Mouse (Mus musculus) kidney, adult 2 months (tissue): ENCODE results near the gene Slbp. TPM values are rescaled to one million over a fixed set of nuclear protein-coding genes. Genes with fewer than 3 reads are reported as not detected.

Experiments
- DNase-seq: peaks from one replicate; pipeline ENCODE4 v3.0.0; 2021
- H3K27ac ChIP-seq: fragments of 200-500 bp; 2 replicates; pipeline ENCODE4 v1.5.1; 2012; ENCODE audit warnings: low read depth, low read length, control low read depth, inconsistent platforms; ENCODE audit not compliant: insufficient read depth
- H3K27me3 ChIP-seq: fragments of 200-500 bp; replicated peaks from 2 replicates; pipeline ENCODE4 v1.6.1; 2012; ENCODE audit warnings: mild to moderate bottlenecking, moderate library complexity, low read length, inconsistent platforms; ENCODE audit not compliant: control insufficient read depth, insufficient read depth
- H3K36me3 ChIP-seq: fragments of 200-500 bp; 2 replicates; pipeline ENCODE4 v1.6.1; 2012; ENCODE audit warnings: mild to moderate bottlenecking, moderate library complexity, low read length, inconsistent platforms; ENCODE audit not compliant: control insufficient read depth, insufficient read depth
- H3K4me1 ChIP-seq: fragments of 200-500 bp; 2 replicates; pipeline ENCODE4 v1.6.1; 2011; ENCODE audit warnings: low read length; ENCODE audit not compliant: control insufficient read depth, insufficient read depth
- H3K4me3 ChIP-seq: fragments of 200-500 bp; 2 replicates; pipeline ENCODE4 v1.5.1; 2011; ENCODE audit warnings: mild to moderate bottlenecking, low read depth, low read length, control low read depth; ENCODE audit not compliant: insufficient read depth
- CTCF ChIP-seq: fragments of 200-500 bp; conservative IDR thresholded peaks from 2 replicates; pipeline ENCODE4 v1.5.1; 2011; ENCODE audit warnings: low read depth, mild to moderate bottlenecking, control low read depth, low read length, moderate library complexity, mixed read lengths; ENCODE audit not compliant: insufficient read depth, insufficient read length
- POLR2A ChIP-seq: fragments of 200-500 bp; IDR thresholded peaks from one replicate; pipeline ENCODE4 v1.6.1; 2011; ENCODE audit warnings: low read depth, low read length, control low read depth
- WGBS: fragments of 180-500 bp; shearing (Covaris S2); methylation state at CpG from one replicate; pipeline ENCODE4 v1.1.7; 2018; 5-methylcytosine and 5-hydroxymethylcytosine counted together
- polyA plus RNA-seq: library from polyadenylated mRNA; depleted of rRNA; stranded (reverse); fragments of >200 nt; gene quantifications from 2 replicates; pipeline ENCODE4 v1.2.3, GENCODE M21; 2012

Slbp gene
- polyA plus RNA-seq, 1 experiment: 15.7 TPM

- Histone ChIP-seq H3K27me3 (no peaks in the 10 kb centered on the region), H3K36me3 (no peaks in the 10 kb centered on the region), H3K4me1 (peaks cover 8% of the 10 kb centered on the region; the same call in 1 of the 2 replicates), H3K27ac (peak within 1 kb of the TSS; percentile 99), H3K4me3 (peak within 1 kb of the TSS; percentile 96)
- TF ChIP-seq POLR2A (peak; percentile 62), CTCF (no peak)
- under 1% methylated on average over 60 of the region's 60 CpGs for WGBS
- DNase-seq: peak; percentile 99
Measured at GRCm38 (mm10) chr5:33657787-33658663, 5.7 kb upstream of the Slbp start, which contains the start of the genes Tacc3 and Tmem129. Tacc3 (plus strand) TSS chr5:33658128. Tmem129 (minus strand) TSS chr5:33658416.

GRCm38 (mm10) chr5:33657251-33657786, 4.9 kb upstream of the Slbp start:
- peak overlapping the region; percentile 97 for H3K27ac ChIP-seq
- no peak for TF ChIP-seq CTCF
- TF ChIP-seq POLR2A: no peak
- no peaks in the 10 kb centered on the region for H3K27me3 ChIP-seq
- H3K36me3 ChIP-seq: no peaks in the 10 kb centered on the region
- DNase-seq: no peak
- peak overlapping the region; percentile 96 for H3K4me3 ChIP-seq
- WGBS: under 1% methylated on average over 32 of the region's 32 CpGs
- H3K4me1 ChIP-seq: peaks cover 12% of the 10 kb centered on the region; the same call in 1 of the 2 replicates

- DNase-seq: no peak
- TF ChIP-seq CTCF: no peak
- TF ChIP-seq POLR2A: no peak
- Histone ChIP-seq H3K4me1 (peaks cover 12% of the 10 kb centered on the region; the same call in 1 of the 2 replicates), H3K36me3 (no peaks in the 10 kb centered on the region), H3K4me3 (peak overlapping the region; percentile 96), H3K27ac (peak overlapping the region; percentile 97), H3K27me3 (no peaks in the 10 kb centered on the region)
- 10% methylated on average over 1 of the region's 1 CpGs for WGBS
Measured at GRCm38 (mm10) chr5:33656739-33657138, 4.4 kb upstream of the Slbp start.

DNA sequence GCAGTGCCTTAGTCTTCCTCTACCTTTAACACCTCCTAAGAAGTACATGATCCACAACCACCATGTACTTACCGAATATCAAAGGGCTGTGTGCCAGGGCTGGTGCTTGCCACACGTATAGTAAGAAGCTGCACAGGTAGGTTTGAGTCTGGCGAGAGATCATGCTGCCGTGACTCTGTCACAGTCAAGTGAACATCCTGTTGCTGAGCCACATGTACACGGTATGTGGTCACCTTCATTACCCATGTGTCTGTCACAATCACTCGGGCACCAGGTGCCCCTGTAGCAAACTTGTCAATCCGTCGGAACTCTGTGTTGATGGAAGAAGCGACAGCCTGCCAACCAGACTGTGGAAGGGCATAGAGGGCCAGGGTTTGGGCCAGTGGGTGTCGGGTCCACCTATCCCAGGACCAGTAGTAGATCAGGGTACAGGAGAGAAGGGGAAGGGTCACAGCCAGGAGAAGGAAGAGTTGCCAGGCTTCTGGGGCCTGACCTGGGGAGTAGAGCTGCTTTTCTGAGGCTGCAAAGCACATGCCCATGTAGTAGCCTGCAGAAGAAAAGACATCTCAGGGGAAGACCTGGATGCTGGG, 3.0 kb upstream of the Slbp start:
- H3K27me3 ChIP-seq: no peaks in the 10 kb centered on the region
- WGBS: 74% methylated on average over 10 of the region's 10 CpGs

GRCm38 (mm10) chr5:33654424-33654823, 2.0 kb upstream of the Slbp start:
- TF ChIP-seq CTCF (no peak), POLR2A (no peak)
- Histone ChIP-seq H3K27me3 (no peaks in the 10 kb centered on the region), H3K27ac (no peak overlapping the region), H3K4me1 (peaks cover 12% of the 10 kb centered on the region; the same call in 1 of the 2 replicates), H3K36me3 (no peaks in the 10 kb centered on the region; the same call in 1 of the 2 replicates), H3K4me3 (no peak overlapping the region)
- DNase-seq: no peak
- WGBS: 93% methylated on average over 13 of the region's 13 CpGs

More for the DNA sequence above, 3.0 kb upstream of the Slbp start:
- no peak for DNase-seq
- Histone ChIP-seq H3K4me1 (peaks cover 12% of the 10 kb centered on the region; the same call in 1 of the 2 replicates), H3K27ac (no peak overlapping the region), H3K4me3 (no peak overlapping the region), H3K36me3 (no peaks in the 10 kb centered on the region)
- no peak for TF ChIP-seq POLR2A
- no peak for TF ChIP-seq CTCF

DNA sequence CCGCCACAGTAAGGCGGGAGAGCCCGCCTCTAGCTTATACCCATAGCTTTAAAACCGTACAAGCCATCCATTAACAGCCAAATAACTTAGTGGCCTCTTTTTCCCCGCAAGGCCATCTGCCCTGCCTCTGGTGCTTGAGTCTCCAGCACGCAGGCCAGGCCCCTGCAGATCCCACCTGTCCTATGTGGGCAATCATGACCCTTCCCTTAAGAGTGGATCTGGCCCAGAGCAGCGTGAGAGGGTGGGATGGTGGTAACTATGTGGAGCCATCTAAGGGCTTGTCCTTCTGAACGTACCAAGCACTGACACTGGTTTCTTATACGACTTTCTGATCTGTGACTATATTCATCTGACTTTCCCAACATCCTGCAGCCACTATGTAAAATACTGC, 404 bp upstream of the Slbp start:
- Histone ChIP-seq H3K27ac (no peak overlapping the region), H3K4me1 (peaks cover 12% of the 10 kb centered on the region; the same call in 1 of the 2 replicates), H3K36me3 (no peaks in the 10 kb centered on the region; the same call in 1 of the 2 replicates), H3K4me3 (peak overlapping the region; percentile 17; the same call in 1 of the 2 replicates), H3K27me3 (no peaks in the 10 kb centered on the region)
- 4% methylated on average over 9 of the region's 9 CpGs for WGBS
- no peak for TF ChIP-seq CTCF
- TF ChIP-seq POLR2A: no peak
- no peak for DNase-seq
